Mouse (Mus musculus): ENCODE measurements around the gene Ptprcap. TPM values are rescaled to one million over a fixed set of nuclear protein-coding genes. Genes with fewer than 3 reads are reported as not detected.
"Not testable (repeated sequence)": the region's sequence is repeated elsewhere in the genome, so short reads cannot be mapped to it uniquely, and the experiment has no call there.

The Ptprcap gene
- polyA plus RNA-seq, 1 experiment, result 20.0 TPM

GRCm38 (mm10) chr19:4134354-4134753 is 19.1 kb upstream of the Ptprcap start:
- TF ChIP-seq CTCF (conservative IDR thresholded peaks at IDR 0.05; ENCODE audit: insufficient read depth, insufficient read length, low read depth, low read length) (no peak), POLR2A (IDR thresholded peaks at IDR 0.05; ENCODE audit: low read depth, low read length) (no peak)
- Histone ChIP-seq H3K4me3 (ENCODE audit: insufficient read depth, low read depth, low read length) (no peak overlapping the region), H3K27me3 (replicated peaks; ENCODE audit: control insufficient read depth, insufficient read depth, low read length) (no peaks in the 10 kb centered on the region), H3K27ac (ENCODE audit: insufficient read depth, low read depth, low read length) (no peak overlapping the region), H3K4me1 (ENCODE audit: control insufficient read depth, insufficient read depth, low read length) (no peaks in the 10 kb centered on the region), H3K36me3 (ENCODE audit: control insufficient read depth, insufficient read depth, low read length) (no peaks in the 10 kb centered on the region)
- WGBS, result 74% methylated on average over 4 of the region's 4 CpGs
- no peak for DNase-seq

- H3K27ac ChIP-seq (ENCODE audit: insufficient read depth, low read depth, low read length); H3K4me1 ChIP-seq (ENCODE audit: control insufficient read depth, insufficient read depth, low read length); H3K36me3 ChIP-seq (ENCODE audit: control insufficient read depth, insufficient read depth, low read length); H3K27me3 ChIP-seq (replicated peaks; ENCODE audit: control insufficient read depth, insufficient read depth, low read length); DNase-seq; H3K4me3 ChIP-seq (ENCODE audit: insufficient read depth, low read depth, low read length): not testable (repeated sequence)
- WGBS, result 86% methylated on average over 6 of the region's 6 CpGs
These were observed 18.0 kb upstream of the Ptprcap start for GRCm38 (mm10) chr19:4135229-4135962.

- H3K27ac ChIP-seq (ENCODE audit: insufficient read depth, low read depth, low read length); H3K4me1 ChIP-seq (ENCODE audit: control insufficient read depth, insufficient read depth, low read length); H3K27me3 ChIP-seq (replicated peaks; ENCODE audit: control insufficient read depth, insufficient read depth, low read length); DNase-seq; H3K4me3 ChIP-seq (ENCODE audit: insufficient read depth, low read depth, low read length); H3K36me3 ChIP-seq (ENCODE audit: control insufficient read depth, insufficient read depth, low read length): not testable (repeated sequence)
- TF ChIP-seq CTCF (conservative IDR thresholded peaks at IDR 0.05; ENCODE audit: insufficient read depth, insufficient read length, low read depth, low read length), result peak; percentile 48
- WGBS, result 19% methylated on average over 8 of the region's 8 CpGs
These were observed 17.4 kb upstream of the Ptprcap start for GRCm38 (mm10) chr19:4135963-4136345.

GRCm38 (mm10) chr19:4136463-4136862 is 16.9 kb upstream of the Ptprcap start:
- TF ChIP-seq CTCF (conservative IDR thresholded peaks at IDR 0.05; ENCODE audit: insufficient read depth, insufficient read length, low read depth, low read length) (no peak), POLR2A (IDR thresholded peaks at IDR 0.05; ENCODE audit: low read depth, low read length) (no peak)
- Histone ChIP-seq H3K36me3 (ENCODE audit: control insufficient read depth, insufficient read depth, low read length) (no peaks in the 10 kb centered on the region), H3K4me1 (ENCODE audit: control insufficient read depth, insufficient read depth, low read length) (no peaks in the 10 kb centered on the region), H3K27me3 (replicated peaks; ENCODE audit: control insufficient read depth, insufficient read depth, low read length) (no peaks in the 10 kb centered on the region), H3K27ac (ENCODE audit: insufficient read depth, low read depth, low read length) (no peak overlapping the region), H3K4me3 (ENCODE audit: insufficient read depth, low read depth, low read length) (no peak overlapping the region)
- WGBS, result 83% methylated on average over 5 of the region's 5 CpGs
- DNase-seq, result no peak

- TF ChIP-seq POLR2A (IDR thresholded peaks at IDR 0.05; ENCODE audit: low read depth, low read length) (no peak), CTCF (conservative IDR thresholded peaks at IDR 0.05; ENCODE audit: insufficient read depth, insufficient read length, low read depth, low read length) (no peak)
- 80% methylated on average over 5 of the region's 5 CpGs for WGBS
These were observed 15.5 kb upstream of the Ptprcap start for GRCm38 (mm10) chr19:4137913-4138312.

GRCm38 (mm10) chr19:4139446-4139845 is 14.0 kb upstream of the Ptprcap start, which contains the start of gene Gpr152:
Gene Gpr152 (plus strand): TSS chr19:4139787.
- no peak within 1 kb of the TSS for H3K27ac ChIP-seq (ENCODE audit: insufficient read depth, low read depth, low read length)
- no peak within 1 kb of the TSS for H3K4me3 ChIP-seq (ENCODE audit: insufficient read depth, low read depth, low read length)
- TF ChIP-seq POLR2A (IDR thresholded peaks at IDR 0.05; ENCODE audit: low read depth, low read length), result no peak
- no peak for TF ChIP-seq CTCF (conservative IDR thresholded peaks at IDR 0.05; ENCODE audit: insufficient read depth, insufficient read length, low read depth, low read length)
- H3K36me3 ChIP-seq (ENCODE audit: control insufficient read depth, insufficient read depth, low read length), result no peaks in the 10 kb centered on the region
- WGBS, result 89% methylated on average over 2 of the region's 2 CpGs
- H3K27me3 ChIP-seq (replicated peaks; ENCODE audit: control insufficient read depth, insufficient read depth, low read length), result no peaks in the 10 kb centered on the region
- no peaks in the 10 kb centered on the region for H3K4me1 ChIP-seq (ENCODE audit: control insufficient read depth, insufficient read depth, low read length)
- no peak for DNase-seq

More at GRCm38 (mm10) chr19:4137913-4138312, 15.5 kb upstream of the Ptprcap start:
- Histone ChIP-seq H3K36me3 (ENCODE audit: control insufficient read depth, insufficient read depth, low read length) (no peaks in the 10 kb centered on the region), H3K4me3 (ENCODE audit: insufficient read depth, low read depth, low read length) (no peak overlapping the region), H3K4me1 (ENCODE audit: control insufficient read depth, insufficient read depth, low read length) (no peaks in the 10 kb centered on the region), H3K27ac (ENCODE audit: insufficient read depth, low read depth, low read length) (no peak overlapping the region), H3K27me3 (replicated peaks; ENCODE audit: control insufficient read depth, insufficient read depth, low read length) (no peaks in the 10 kb centered on the region)
- DNase-seq, result no peak

GRCm38 (mm10) chr19:4140147-4140546 is 13.3 kb upstream of the Ptprcap start:
- H3K27me3 ChIP-seq (replicated peaks; ENCODE audit: control insufficient read depth, insufficient read depth, low read length), result no peaks in the 10 kb centered on the region
- H3K36me3 ChIP-seq (ENCODE audit: control insufficient read depth, insufficient read depth, low read length), result no peaks in the 10 kb centered on the region
- H3K4me1 ChIP-seq (ENCODE audit: control insufficient read depth, insufficient read depth, low read length), result no peaks in the 10 kb centered on the region
- no peak for DNase-seq
- no peak for TF ChIP-seq CTCF (conservative IDR thresholded peaks at IDR 0.05; ENCODE audit: insufficient read depth, insufficient read length, low read depth, low read length)
- TF ChIP-seq POLR2A (IDR thresholded peaks at IDR 0.05; ENCODE audit: low read depth, low read length), result no peak
- H3K27ac ChIP-seq (ENCODE audit: insufficient read depth, low read depth, low read length), result no peak overlapping the region
- no peak overlapping the region for H3K4me3 ChIP-seq (ENCODE audit: insufficient read depth, low read depth, low read length)
- 60% methylated on average over 6 of the region's 6 CpGs for WGBS
